Mouse (Mus musculus) thymus, postnatal 0 days (tissue): ENCODE measurements around the gene Ints2. TPM values are rescaled to one million over a fixed set of nuclear protein-coding genes. Genes with fewer than 3 reads are reported as not detected.
A peak's percentile ranks its signal among the peaks of the same experiment; 100 is the strongest.
"Not testable (repeated sequence)": the region's sequence is repeated elsewhere in the genome, so short reads cannot be mapped to it uniquely, and the experiment has no call there.

Experiments used
- DNase-seq: peaks from one replicate; pipeline ENCODE4 v3.0.0-alpha.2; 2015; ENCODE audit warnings: low spot score
- polyA plus RNA-seq: library from polyadenylated mRNA; unstranded; fragments of >200 nt; fragmentation: Nextera tagmentation; extraction: Ambion mirVana; gene quantifications from 2 replicates; pipeline ENCODE4 v1.2.1, GENCODE M21; 2015

Gene Ints2
- polyA plus RNA-seq = 18.4 and 19.1 TPM in 2 replicates

- peak; percentile 93 for DNase-seq
These were observed at the start of gene Ints2 for GRCm38 (mm10) chr11:86257460-86258076. Gene Ints2 (minus strand): TSS chr11:86257575.

GRCm38 (mm10) chr11:86292201-86292600 is 34.8 kb upstream of the Ints2 start:
- not testable (repeated sequence) for DNase-seq

DNA sequence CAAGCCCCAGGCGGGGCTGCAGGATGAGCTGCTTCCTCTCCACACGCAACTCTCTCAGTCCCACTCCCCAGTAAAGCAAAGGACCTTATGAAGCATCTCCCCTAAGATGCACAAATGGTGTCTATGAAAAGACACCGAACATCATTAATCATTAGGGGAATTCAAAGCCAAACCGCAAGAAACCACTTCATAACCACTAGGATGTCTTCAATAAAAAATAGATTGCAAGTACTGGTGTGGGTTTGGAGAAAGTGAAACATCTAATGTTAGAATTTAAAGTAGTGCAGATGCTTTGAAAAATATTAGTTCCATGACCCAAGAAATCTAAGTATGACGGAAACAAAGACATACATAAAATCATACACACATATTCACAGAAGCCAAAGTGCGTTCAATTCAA is 34.3 kb upstream of the Ints2 start:
- no peak for DNase-seq

- no peak for DNase-seq
These were observed 28.4 kb upstream of the Ints2 start for GRCm38 (mm10) chr11:86285729-86286128.

DNA sequence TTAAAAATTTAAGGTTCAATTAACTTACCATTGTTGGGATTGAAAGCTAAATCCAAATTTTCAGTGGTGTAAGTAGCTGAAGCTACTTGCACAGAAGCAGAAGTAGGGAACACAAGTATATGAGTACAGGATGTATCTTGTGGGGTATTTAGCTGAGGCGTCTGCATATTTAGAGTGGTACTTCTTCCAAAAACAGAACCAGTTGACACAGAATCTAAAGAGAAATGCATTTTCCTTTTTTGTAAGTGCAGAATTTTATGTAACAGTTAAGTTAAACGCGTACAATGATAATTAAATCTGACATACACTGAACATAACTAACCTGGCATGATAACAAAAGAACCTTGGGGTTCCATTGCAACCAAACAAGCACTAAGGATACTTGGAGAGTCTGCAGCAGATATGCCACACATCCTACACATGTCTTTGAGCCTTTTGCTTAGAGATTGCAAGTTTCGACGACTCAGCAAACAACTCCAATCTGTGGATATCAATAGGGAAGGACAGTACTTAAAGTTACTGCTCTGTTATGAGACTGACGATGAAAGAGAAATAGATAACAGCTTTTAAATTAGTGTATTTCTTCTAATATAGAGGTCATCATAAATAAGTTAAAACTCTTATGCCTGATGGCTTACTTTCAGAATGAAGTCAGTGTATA is 21.2 kb upstream of the Ints2 start:
- DNase-seq = no peak

- DNase-seq = no peak
These were observed 321 bp downstream of the Ints2 start for GRCm38 (mm10) chr11:86257054-86257453.

DNA sequence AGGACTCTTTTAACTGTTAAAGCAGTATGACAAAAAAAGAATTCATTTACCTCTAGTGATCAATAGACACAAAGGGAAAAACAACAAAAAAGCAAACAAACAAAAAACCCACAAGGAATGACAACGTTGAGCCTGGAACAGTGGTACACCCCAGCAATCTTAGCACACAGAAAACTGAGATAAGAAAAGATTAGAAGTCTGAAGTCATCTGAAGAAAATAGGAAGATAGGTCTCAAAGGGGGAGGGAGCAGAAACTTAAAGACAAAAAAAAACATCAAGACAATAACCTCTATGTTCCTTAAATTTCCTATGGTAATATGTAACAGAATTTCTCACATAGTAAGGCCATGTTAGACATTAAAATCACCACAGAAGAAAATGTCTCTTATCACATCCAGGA is 4.0 kb downstream of the Ints2 start:
- DNase-seq = no peak

DNA sequence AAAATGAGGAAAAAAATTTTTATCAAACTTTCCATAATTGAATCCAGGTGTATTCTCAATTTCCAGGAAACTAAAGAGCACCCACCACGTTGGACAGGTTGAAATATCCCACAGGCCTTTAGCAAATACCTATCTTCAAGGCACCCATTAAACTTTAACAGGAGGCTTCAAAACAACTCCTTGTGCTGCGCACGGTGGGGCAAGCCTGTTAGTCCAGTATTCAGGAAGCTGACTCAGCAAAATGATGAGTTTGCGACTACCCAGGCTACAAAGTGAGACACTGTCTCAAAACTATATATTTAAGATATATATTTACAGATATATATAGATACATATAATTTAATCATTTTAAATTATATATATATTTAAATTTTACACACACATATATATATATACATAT is 24.9 kb downstream of the Ints2 start:
- DNase-seq = no peak

- DNase-seq = no peak
These were observed 25.5 kb downstream of the Ints2 start for GRCm38 (mm10) chr11:86231781-86232350.

DNA sequence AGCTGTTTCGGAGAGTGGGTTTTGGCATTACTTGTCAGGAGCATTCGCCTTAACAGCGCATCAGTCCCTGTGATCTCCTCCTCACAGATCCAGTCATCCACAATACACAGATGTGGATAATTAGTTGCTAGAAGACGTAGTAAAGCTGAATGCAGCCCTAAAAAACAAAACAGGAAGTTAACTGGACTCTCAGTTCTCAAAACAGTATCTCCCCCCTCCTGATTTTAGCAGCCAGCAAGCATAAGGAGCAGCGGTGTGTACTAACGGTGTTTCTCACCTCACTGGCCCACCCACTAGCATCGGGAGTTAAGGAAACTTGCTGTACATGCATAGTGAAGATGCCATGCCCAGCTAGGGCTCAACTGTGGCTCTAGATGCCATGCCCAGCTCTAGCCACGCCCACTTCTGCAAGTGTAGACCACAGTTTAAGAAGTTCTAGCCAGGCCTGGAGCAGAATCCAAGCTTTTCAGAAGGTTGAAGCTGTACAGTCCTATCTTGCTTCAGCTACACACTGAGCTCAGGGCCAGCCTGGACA is 30.7 kb downstream of the Ints2 start:
- DNase-seq = no peak

- no peak for DNase-seq
These were observed 31.6 kb downstream of the Ints2 start for GRCm38 (mm10) chr11:86225761-86226160.

DNA sequence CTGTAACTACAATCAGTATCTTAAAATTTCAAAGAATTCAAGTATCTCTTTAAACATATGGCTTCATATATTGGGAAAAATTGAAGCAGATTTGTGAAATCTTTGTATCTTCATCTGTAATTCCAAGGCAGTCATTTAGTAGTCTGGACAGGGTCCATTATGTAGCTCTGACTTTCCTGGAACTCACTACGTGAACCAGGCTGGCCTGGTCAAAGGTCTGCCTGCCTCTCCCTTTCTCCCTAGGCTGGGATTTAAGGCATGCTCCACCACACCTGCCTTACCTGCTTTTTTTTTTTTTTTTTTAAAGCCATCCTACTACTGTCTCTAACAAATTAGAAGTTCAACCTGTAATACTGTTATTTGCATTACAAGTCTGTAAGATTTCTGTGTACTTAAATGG is 45.6 kb downstream of the Ints2 start:
- no peak for DNase-seq

- no peak for DNase-seq
These were observed 48.3 kb downstream of the Ints2 start for GRCm38 (mm10) chr11:86209123-86209522.

DNA sequence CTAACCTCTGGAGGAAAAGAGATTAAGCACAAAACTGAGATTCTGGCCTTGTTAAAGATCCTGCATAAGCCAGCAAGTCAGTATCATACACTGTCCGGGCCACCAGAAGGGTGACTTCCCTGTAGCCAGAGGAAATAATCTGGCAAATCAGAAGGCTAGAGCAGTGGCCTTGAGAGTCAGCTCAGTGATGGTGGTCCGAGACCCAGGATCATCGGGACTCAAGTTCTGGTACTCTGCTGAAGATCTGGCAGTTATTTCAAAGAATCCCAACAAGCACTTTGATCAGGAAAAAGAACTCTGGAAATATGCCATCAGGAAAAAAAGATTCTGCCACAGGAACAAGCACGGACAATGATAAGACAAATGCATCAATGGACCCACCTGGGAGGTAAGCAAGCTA is 51.5 kb downstream of the Ints2 start:
- DNase-seq = no peak

DNA sequence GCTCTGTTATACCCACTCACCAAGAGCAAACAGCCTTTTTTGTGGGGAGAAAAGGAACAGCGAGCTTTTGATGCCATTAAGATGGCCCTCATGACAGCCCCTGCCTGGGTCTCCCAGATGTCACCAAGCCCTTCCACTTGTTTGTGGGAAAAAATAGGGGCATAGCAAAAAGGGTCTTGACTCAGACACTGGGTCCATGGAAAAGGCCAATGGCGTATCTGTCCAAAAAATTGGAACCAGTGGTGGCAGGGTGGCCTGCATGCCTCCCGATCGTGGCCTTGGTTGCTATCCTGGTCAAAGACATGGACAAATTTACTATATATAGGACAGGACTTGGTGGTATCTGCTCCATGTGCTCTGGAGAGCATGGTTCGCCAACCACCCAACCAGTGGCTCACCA is 52.3 kb downstream of the Ints2 start:
- DNase-seq = no peak

DNA sequence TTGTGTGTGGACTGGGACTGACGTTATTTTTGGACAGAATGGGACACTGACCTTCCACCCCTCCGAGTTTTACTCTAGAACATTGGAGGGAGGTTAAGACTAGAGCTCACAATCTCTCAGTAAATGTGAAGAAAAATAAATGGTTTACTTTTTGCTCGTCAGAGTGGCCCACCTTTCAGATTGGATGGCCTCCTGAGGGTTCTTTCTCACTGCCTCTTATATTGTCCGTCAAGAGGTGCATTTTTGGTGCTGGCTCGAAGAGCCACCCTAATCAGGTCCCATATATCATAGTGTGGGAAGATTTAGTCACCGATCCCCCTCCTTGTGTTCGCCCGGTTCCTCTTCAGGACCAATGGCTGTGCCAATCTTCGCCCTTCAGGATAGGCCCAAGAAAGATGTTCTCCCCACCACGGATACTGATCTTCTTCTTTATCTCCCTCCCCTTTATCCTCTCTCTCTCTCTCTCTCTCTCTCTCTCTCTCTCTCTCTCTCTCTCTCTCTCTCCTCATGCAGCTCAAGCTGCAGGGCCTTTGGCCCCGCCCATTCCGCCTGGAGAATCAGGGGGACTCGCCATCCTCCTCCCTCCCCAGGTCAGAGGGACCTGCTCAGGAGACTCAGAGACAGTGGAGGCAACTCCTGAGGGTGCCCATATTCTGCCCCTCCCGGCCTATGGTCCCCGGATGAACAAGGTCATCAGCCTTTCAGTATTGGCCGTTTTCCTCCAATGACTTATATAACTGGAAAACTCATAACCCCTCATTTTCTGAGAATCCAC is 55.3 kb downstream of the Ints2 start:
- peak; percentile 18 for DNase-seq

DNA sequence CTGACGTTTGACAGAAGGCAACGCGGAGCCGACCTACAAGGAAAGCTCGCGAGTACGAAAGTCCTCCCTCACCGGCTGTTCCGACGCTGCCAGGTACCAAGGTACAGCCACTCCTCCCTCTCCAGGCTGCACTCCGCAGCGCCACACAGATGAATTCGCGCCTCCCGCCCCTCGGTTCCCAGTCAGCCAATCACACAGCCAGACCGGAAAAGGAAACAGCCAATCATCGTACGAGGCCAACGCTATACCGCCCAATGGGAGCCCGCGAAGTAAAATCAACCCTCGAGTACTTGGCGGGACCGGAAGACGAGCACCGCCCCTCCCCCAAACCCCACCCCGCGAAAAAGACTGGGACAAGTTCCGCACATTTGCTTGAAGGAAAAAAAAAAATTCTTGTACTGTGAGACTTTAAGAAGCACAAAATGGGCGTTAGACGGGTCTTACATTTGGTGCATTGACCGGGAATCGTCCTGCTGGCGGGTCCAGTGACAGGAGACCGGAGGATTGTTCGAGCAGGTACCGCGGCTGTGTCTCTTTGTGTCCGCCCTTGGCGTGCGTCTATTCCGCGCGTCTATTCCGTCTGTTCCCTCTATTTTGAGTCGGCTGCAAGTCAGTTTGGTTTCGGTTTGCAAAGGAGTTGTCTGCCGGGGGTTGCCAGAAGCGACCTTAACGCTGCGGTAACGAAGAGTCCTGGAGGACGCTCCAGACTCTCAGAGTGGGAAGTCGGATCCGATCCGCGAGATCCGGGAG is 56.2 kb downstream of the Ints2 start, which contains the start of gene Brip1:
Gene Brip1, minus strand, starts transcription at position 157 of the 750 bp plus-strand sequence.
- peak; percentile 98 for DNase-seq

GRCm38 (mm10) chr11:86200460-86201021 is 56.8 kb downstream of the Ints2 start:
- no peak for DNase-seq

- no peak for DNase-seq
These were observed 57.6 kb downstream of the Ints2 start for GRCm38 (mm10) chr11:86199733-86200132.

DNA sequence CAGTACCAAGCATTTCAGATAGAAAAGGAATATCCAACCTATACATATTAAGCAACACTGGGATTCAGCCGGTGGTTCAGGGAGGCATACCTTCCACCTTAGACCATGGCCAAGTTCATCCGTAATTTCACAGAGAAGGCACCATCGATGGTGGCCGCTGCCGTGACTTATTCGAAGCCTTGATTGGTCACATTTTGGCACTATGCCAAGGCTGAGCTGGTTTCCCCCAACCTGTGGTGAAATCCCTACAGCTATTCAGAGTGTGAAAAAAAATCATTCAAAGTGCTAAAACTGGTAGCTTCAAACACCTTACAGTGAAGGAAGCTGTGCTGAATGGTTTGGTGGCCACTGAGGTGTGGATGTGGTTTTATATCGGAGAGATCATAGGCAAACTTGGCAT is 72.2 kb downstream of the Ints2 start:
- not testable (repeated sequence) for DNase-seq

DNA sequence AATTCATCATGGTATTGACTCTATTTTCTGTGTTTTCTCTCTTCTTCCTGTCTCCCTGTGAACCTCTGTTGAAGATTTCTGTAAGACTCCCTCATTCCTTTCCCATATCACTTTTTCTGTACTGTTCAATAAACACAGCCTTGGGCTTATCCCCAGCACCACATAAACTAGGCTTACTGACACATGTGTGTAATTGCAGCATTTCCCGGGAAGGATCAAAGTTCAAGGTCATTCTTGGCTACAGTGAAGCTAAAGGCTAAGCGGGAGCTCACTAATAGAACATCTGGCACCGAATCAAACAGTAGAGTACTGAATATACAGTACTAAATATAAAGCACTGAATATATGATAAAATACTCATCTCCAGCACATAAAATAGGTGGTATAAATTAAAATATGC is 81.5 kb downstream of the Ints2 start:
- no peak for DNase-seq
